Mouse (Mus musculus) urinary bladder, postnatal 14 days (tissue): ENCODE measurements around the gene Pdxk.

Experiments used
- DNase-seq: peaks from one replicate; pipeline ENCODE4 v3.0.0; 2021; ENCODE audit warnings: low spot score

The Pdxk gene

DNA sequence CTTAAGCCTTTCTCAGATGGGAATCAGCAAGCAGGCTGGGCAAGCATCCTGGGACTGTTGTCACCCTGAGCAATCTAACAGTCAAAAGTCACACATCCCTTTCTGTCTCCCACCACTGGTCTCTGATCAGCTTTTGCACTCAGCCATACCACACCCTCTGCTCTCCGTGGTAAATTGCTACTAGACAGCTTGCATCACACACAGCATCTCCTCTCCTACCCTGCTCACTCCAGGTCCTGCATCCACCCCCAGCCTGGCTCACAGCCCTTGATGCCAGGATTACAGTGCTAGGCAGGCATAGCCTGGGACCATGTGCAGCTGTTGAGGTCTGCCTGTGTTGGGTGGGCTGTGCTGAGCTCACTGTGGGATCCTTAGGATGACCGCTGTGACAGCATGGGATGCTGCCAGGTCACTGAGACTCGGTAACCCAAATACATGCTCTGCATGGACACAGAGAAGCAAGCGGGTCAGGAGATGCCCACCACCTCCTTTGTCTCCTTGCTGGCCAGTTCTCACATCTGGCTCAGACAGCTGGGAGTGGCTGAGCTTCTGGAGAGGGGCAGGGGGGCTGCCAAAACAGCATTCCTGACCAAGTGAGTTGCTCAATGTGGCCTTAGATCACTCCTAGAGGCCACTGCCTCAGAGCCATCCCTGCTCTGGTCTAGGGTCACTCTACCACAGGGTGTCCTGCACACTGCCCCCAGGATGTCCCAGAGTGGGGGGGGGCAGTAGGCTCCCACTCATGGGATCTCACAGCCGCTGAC is 6.2 kb downstream of the Pdxk start:
- DNase-seq, result peak; percentile 38

DNA sequence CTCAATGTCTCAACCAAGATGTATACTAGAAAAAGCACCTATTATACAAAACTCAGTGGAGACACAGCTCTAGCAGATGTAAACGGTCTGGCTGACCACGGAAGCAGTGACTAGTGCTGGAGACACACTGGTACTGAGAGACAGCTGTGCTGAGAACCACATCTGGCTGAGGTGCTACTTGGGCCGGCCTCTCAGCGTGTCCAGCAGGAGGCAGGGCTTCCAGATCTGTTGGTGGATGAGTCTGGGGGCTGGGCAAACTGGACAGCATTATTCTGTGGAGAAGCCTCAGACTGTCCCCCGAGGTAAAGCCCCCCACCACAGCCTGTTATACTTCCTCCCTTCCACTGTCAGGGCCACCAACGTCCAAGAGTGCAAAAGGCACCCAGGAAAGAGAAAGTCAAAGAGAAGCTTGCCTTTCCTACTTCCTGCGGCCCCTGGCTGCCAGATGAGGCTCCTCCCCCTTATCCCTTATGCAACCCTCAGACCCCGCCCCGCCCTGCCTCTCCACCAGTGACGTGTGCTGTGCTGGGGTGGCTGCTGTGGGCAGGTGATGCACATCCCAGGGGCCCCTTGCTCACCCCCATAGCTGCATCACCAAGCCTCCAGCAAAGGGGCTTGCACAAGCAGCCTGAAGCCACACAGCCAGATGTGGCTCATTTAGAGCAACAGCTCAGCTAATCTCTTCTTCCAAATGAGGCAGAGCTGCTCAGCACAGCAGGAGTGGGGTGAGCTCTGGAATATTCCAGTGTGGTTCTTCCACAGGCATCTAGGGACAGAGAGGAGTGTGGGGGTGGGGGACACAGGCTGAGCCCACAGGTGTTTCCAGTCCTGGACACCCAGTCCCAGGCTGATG is 7.1 kb downstream of the Pdxk start:
- DNase-seq, result peak; percentile 70

DNA sequence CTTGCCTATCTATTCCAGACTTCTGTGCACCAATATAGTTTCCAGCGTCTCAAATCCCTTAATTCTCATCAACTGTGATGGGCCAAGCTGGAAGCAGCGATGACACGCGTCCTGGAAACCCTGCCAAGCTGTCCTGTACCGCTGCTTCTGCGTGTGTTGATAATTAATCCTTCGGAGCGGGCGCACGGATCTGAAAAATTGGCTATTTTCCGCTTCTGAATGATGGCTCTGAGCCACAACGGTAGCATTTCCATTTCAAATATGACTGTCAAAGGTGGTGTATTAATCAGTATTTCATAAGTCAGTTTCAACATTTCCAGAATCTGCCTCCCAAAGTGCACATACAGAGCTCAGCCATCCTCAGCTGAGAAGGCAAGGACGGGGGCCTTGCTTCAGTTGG is 8.1 kb downstream of the Pdxk start:
- no peak for DNase-seq

DNA sequence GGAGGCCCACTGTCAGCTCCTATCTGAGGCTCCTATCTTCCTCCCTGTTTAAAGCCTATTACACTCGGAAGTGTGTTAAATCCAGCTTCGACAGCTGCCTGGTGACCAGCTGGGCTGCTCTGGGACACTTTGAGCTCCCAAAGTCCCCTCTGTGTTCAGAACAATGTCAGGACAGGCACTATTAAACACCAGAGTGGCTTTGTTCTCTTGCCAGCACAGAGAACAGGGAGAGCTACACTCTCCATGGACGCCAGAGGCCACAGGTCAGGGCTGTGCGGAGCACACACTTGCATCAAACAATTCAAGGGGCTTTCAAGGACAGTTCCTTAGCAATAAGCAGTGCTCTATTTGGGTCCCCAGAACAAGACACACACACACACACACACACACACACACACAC is 12.1 kb downstream of the Pdxk start:
- no peak for DNase-seq

DNA sequence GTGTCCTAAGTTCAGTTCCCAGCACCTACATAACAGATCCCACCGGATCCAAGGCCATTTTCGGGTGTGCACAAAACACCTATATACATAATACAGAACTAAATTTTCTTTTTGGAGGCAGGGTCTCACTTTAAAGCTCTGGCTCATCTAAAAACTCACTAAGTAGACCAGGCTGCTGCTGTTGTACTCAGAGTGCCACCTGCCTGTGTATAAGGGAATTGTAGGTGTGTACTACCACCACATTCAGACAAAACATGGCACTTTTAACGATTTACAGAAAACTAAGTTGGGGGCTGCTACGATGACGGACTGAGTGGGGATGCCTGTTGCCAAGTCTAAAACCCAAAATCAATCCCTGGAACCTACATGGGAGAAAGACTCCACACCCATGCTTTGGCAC is 14.0 kb downstream of the Pdxk start:
- DNase-seq, result no peak

DNA sequence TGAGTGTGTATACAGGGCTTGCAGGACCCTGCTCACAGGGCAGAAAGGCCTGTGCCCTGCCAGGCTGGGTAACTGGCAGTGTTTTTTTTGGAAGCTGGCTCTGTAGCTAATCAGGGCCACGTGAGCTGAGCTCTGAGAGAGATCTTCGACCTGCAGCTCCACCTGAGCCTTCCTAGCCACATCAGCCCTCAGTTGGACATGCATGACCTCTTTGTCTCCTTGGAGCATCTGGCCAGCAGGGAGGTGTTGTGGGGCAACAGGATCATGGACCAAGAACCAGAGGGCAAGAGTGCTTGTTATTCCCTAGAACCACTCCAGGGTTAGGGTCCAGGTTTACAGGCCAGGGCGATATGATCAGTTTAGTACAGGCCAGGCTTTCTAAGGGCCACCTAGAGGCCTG is 17.4 kb downstream of the Pdxk start:
- no peak for DNase-seq

DNA sequence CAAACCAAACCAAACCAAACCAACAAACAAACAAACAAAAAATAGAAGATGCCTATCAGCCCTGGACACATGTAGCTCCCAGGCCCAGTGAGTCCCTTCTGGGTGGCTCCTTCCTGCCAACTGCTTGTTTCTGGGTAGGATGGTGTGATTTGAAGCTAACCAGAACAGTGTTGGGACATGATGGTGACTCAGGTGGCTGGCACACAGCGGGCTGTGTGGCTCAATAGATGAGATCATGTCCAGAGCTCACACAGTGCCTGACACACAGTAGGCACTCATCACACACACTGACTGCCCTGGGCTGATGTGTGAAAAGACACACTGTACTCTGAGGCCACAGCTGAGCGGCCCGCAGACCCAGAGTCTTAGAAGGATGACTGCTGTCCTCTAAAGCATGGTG is 18.6 kb downstream of the Pdxk start:
- DNase-seq, result no peak

DNA sequence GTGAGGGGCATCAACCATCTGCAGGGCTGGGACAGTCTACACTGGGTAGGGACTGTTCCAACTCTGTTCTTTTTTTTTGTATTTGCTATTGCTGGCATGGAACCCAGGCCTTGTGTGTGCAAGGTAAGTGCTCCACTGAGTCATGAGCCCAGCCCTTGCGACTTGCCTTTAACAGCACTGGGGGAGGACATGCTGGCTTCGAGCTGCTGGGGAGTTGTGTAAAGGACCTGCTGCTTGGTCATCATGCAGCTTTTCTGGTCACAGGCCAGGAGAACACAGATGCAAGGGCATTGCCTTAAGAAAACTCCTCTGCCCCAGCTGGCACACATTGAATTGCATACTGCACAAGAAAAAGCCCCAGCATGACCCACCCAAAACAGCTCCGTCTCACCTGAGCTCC is 22.5 kb downstream of the Pdxk start:
- no peak for DNase-seq

DNA sequence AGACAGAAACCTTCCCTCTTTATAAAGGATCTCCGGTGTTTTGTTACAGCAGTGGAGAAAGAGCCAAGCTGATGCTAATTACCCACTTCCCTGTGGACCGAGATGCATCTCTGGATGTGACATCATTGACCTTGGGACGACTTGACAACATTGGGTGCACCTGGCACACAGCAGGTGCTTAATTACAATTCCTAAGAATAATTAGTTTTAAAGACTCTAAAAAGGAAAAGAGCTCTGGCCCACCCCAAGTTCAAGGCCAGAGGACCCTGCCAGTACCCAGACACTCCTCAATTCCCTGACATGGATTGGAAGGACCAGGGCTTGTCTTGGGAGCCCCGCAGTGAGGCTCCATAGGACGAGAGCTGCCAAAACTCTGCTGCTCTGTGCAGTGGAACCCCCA is 23.2 kb downstream of the Pdxk start:
- no peak for DNase-seq

DNA sequence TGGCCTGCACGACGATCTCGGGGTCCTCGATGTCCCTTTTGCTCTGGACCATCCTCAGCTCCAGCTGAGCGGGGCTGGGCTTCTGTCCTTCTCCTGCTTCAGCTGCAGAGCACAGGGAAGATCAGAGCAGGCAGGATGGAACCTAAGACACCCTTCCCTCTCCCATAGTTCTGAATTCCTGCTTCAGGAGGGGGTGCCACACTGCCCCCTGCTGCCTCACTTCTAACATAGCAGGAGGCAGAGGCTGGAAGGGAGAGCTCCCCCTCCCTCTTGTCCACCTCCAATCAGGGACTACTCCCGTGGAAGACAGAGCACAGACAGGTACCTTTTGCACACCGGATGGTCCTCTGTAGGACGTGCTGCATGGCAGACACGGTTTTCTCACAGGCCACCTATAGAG is 24.0 kb downstream of the Pdxk start:
- DNase-seq, result no peak

DNA sequence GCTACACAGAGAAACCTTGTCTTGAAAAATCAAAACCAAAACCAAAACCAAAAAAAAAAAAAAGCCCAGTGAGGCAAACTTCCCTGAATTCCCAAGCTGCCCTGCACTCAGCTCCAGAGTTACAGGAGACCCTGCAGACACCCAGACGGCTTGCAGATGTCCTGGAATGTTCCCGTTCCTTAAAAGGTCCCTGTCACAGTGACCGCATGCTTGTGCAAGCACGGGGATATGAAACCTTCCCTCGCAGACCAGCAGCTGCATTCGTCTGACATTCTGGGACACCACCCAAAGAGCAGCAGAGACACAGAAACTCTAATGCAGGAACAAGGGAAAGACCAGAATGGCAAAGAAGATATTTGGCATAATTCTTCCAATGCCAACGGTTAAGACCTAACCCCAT is 24.8 kb downstream of the Pdxk start:
- no peak for DNase-seq

DNA sequence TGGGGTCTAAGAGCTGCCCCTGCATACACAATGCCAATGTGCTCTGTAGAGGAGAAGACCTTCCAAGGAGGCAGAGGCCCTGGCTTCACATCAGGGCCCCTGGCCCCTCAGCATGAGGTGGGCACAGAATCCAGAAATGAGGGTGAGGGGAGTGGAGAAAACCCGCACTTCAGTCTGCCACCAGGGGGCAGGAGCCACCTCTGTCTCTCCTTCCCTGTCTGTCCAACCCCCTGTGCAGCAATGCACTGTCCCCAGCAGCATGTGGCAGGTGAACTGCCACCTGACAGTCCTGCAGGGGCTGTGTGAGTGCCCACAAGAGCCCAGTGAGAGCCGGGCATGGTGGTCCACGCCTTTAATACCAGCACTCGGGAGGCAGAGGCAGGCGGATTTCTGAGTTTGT is 25.2 kb downstream of the Pdxk start:
- no peak for DNase-seq

DNA sequence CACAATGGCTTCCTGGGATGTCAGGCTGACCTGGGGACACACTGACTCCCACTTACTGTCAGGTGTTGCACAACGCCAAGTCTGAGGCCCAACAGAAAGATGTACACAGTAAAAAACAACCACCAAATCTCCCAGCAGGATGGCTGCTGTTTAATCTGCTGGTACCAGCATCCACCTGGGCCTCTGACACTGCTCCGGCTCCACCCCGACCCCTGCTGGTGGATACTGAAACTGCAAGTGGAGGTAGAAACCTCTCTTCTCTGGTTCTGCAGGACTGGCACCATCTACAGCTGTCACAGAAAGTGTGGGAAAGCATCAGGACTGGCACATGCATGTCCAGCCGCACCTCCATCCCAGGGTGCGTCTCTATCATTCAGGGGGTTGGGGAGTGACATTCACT is 26.7 kb downstream of the Pdxk start:
- DNase-seq, result peak; percentile 84

DNA sequence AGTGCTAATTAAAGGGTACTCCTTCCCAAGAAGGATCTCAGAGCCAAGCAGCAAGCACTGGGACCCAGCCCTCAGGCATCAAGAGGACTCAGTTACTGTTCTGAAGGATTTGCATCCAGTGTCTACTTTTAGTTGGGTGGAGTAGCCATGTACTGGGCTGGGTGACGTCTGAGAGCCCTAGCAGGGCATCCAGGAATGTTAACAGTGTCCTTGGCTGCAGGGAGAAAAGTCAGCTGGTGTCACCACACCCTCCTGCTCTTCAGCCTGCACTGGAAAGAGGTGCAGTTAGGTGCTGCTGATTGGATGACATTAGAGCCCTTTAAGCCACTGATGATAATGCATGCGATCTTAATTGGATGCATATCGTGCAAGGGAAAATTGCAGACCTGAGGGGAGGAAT is 31.9 kb downstream of the Pdxk start:
- DNase-seq, result no peak

DNA sequence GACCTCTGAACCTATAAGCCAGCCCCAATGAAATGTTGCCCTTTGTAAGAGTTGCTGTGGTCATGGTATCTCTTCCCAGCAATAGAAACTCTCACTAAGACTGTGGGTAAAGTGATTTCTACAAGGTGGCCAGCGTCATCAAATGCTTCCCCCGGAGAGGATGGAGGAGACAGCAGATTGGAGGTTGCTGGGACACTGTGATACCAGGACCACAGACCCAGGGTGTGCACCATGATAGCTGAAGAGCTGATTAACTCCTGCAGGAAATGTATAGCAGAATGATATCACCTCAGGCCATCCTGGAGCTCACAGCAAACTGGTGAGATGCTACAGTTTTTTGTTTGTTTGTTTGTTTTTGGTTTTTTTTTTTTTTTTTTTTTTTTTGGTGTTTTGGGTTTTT is 35.0 kb downstream of the Pdxk start:
- no peak for DNase-seq

DNA sequence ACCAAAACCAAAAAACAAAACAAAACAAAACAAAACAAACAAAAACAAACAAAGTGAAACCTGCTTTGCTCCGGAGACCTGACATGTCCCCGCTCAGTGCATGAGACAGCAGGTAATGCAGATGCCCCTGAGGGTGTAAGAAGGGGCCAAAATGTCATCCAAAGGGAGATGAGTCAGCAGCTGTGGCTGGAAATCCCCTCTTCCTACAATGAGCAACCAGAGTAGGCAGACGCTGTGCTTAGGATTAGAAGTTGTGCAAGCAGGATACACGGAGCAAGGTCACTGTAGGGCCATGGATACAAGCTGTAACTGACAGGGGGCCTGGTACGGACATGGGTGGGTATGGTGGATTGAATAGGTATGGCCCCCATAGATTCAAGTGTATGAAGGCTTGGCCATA is 35.6 kb downstream of the Pdxk start:
- DNase-seq, result no peak

DNA sequence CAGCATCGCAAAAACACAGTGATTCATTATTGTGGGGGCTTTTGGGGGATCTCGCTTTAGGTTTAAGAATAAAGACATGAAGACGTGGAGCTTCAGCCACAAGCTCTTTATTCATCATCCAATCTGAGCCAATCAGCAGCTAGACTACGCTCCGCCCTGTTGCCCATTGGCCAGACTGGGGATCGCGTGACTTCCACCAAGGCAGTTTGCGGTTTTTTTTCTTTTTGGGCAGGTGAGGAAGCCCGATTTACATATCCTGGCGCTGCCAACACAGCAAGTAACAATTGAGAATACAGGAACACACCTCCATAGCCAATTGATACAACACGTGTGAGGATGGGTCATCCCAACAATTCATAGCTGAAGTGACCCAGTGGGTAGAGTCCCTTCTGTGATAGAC is 36.7 kb downstream of the Pdxk start:
- DNase-seq, result no peak

DNA sequence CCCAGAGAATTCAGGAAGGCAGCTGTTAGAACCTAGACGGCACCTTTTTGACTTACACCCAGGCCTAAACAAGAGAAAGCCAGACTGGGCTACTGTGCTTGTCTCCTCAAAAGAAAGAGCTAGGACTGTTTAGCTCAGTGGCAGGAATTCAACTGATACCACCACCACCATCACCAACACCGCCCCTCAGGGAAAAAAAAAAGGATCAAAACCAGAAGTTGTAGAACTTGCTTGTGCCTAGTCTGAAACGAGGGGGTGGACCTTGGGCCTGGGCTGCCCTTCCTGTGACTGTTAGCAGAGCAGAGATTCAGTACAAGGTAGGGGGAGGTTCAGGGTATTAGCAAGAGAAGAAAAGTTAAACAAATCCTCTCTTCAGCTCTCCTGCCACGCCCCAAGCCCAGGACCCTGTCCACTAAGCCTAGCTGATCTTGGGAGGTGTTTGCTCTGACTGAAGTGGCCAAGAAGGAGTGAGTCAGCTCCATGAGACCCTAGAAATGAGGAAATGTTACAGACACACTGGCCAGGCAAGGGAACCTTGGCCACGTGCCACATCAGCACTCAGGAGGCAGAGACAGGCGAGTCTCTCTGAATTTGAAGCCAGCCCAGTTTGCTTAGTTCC is 38.5 kb downstream of the Pdxk start:
- DNase-seq, result peak; percentile 38

DNA sequence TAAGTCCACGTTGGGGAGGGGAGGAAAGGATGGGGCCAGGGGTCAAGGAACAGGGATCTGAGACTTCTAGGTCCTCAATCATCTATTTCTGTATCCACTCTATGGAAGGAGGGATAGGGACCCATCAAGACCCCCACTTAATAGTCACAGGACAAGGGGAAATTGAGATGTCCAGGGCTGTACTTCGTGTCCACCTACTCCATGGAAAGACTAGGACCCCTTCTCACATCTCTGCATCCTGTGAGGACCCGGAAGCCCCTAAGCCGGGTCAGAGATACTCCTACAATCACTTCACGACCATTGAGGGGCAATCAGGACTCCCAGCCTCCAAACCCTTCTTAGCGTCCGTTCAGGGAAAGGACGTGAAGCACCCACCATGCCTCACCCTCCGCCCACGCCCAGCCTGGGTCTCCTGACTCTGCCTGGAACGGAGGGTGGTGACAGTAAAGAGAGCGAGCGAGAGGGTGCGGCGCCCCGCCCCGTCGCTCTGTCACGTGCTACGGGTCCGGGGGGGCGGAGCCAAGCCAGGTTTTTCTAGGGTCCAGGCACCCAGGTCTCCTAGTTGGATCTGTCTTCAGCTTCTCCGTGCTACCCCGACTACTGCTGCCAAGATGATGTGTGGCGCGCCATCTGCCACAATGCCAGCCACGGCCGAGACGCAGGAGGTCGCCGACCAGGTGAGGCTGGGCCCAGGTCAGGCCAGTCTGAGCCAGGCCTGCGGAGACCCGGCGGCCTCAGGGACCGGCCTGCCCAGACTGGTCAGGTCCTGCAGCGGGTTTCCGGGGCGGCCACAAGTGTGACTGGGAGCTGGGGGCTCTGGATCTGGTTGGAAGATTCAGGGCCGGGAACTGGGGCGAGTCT is 39.4 kb downstream of the Pdxk start, which contains the start of gene Cstb:
Gene Cstb, plus strand, starts transcription at position 489 of the 861 bp plus-strand sequence.
- peak; percentile 89 for DNase-seq

DNA sequence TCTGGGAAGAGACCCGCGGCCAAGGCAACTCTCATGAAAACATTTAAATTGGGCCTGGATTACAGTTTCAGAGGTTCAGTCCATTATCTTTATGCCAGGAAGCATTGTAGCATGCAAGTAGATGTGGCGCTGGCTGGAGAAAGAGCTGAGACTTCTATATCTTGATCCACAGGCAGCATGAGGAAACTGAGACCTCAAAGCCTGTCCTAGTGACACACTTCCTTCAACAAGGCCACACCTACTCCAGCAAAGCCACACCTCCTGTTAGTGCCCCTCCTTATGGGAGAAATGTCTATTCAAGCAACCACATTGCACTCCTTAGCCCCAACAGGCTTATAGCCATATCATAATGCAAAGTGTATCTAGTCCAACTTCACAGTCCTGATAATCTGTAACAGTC is 42.2 kb downstream of the Pdxk start:
- no peak for DNase-seq

DNA sequence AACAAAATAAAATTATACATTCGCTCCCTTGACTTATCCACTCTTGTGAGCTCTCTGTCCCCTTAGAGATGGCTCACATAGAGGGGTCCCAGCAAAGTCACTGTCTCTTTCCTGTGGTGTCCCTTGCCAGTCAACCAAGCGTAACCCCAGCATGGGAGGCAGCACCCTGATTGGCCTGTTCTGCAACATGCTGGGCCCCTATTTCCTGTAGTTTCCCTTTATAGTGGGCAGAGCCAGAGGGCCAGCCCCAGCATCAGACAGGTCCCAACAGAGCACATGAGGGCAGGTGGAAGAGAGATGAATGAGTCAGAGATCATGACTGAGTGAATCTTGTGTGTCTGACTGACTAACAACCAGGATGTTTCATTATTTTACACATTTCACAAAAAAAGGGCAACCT is 43.8 kb downstream of the Pdxk start:
- peak; percentile 55 for DNase-seq

DNA sequence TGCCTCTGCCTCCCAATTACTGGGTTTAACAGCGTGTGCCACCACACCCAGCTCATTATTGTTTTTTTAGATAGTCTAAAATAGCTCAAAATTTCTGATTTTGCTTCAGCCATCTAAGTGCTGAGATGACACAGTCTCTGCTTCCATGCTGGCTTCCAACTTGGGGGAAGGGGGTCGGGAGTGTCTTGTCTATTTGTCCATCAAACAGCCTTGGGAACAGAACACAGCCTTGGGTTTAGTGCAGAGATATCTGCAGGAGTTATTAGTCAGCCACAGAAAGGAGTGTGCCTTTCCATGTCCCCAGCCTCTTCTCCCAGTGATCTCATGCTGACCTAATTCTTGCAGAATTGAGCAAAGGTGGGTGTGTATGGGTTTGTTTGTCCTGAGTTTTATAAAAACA is 46.0 kb downstream of the Pdxk start:
- no peak for DNase-seq
